13 mouse cellular contexts compared by ENCODE assay signal in the genomic region with DNA sequence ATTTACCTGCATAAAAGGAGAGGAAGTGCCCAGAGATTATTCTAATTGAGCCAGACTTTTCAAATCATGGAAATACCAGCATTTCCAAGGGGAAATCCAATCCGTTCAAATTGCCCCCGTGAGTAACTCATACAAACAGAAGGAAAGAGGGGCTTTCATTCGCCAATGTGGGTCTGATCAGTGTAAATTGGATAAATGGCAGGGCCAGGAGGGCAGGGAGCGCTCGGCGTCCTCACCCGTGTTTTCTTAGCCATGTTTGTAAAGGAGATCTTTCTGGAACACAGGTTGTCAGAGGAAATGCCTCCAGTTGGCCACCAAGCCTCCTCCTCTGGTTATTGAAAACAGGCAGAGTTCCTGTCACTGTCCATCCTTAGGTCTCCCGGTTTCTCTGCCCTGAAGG.
"Had no signal": no experiment of that assay in that cellular context is flagged by ENCODE, and none has a peak within 500 bp of the region (broad histone marks: within the 10 kb centered on the region; RNA-seq: fewer than 3 reads in every experiment).

No protein-coding gene starts in this region.

- H3K27ac ChIP-seq: kidney, embryonic 15.5 days; limb, embryonic 15.5 days; liver, embryonic 12.5 days; macrophage; midbrain, embryonic 12.5 days; neural tube, embryonic 15.5 days; stomach, postnatal 0 days had no signal

- H3K36me3 ChIP-seq: kidney, embryonic 15.5 days; limb, embryonic 15.5 days; liver, embryonic 12.5 days; neural tube, embryonic 15.5 days had no signal

- DNase-seq: kidney, postnatal 14 days; left cerebral cortex, postnatal 4 days; lung, embryonic 14.5 days; lung, postnatal 14 days; thymus, postnatal 4 days had no signal

- H3K27me3 ChIP-seq: kidney, embryonic 15.5 days; limb, embryonic 15.5 days; liver, embryonic 12.5 days; megakaryocyte, embryonic 14.5 days; neural tube, embryonic 15.5 days had no signal

- H3K4me3 ChIP-seq: kidney, embryonic 15.5 days; limb, embryonic 15.5 days; liver, embryonic 12.5 days; megakaryocyte, embryonic 14.5 days; midbrain, embryonic 12.5 days; neural tube, embryonic 15.5 days had no signal

- H3K9me3 ChIP-seq: kidney, embryonic 15.5 days; limb, embryonic 15.5 days; liver, embryonic 12.5 days; neural tube, embryonic 15.5 days had no signal

- ATAC-seq: liver, embryonic 12.5 days had no signal

- H3K4me2 ChIP-seq: kidney, embryonic 15.5 days; limb, embryonic 15.5 days; liver, embryonic 12.5 days; lung, embryonic 14.5 days; midbrain, embryonic 12.5 days; neural tube, embryonic 15.5 days had no signal

- H3K9ac ChIP-seq: kidney, embryonic 15.5 days; limb, embryonic 15.5 days; liver, embryonic 12.5 days; lung, embryonic 14.5 days; midbrain, embryonic 12.5 days; neural tube, embryonic 15.5 days had no signal

- H3K4me1 ChIP-seq: limb, embryonic 15.5 days; liver, embryonic 12.5 days; neural tube, embryonic 15.5 days had no signal
